Mouse (Mus musculus): ENCODE data around the gene Tmem220.

GRCm38 (mm10) chr11:67002911-67003310, 22.0 kb upstream of the Tmem220 start:
- TF ChIP-seq ZC3H11A (IDR thresholded peaks at IDR 0.05; ENCODE audit: low read depth, low read length) (no peak), SMC3 (IDR thresholded peaks at IDR 0.05; ENCODE audit: low read depth, low read length) (no peak), CTCF (conservative IDR thresholded peaks at IDR 0.05 in 1 of 2, IDR thresholded peaks at IDR 0.05 in 1 of 2; ENCODE audit: low read depth in 2 of 2, low read length in 2 of 2) (no peak), POLR2A (IDR thresholded peaks at IDR 0.05; ENCODE audit: low read depth, low read length) (no peak), USF1 (IDR thresholded peaks at IDR 0.05; ENCODE audit: low read depth, low read length) (no peak), EP300 (IDR thresholded peaks at IDR 0.05; ENCODE audit: low read length) (no peak), USF2 (conservative IDR thresholded peaks at IDR 0.05; ENCODE audit: low read depth, low read length) (no peak), ZKSCAN1 (IDR thresholded peaks at IDR 0.05; ENCODE audit: borderline replicate concordance, low read depth, low read length) (no peak)

Data from CH12.LX (cell line).